Mouse (Mus musculus) lung, postnatal 0 days (tissue): ENCODE results near the gene Tex11. TPM values are rescaled to one million over a fixed set of nuclear protein-coding genes. Genes with fewer than 3 reads are reported as not detected.

Source experiments
- ATAC-seq: fragments of 200-750 bp; cut with Nextera tagmentation; 2 replicates; pipeline ENCODE4 v1.8.0; 2017; ENCODE audit warnings: moderate library complexity
- DNase-seq: peaks from one replicate; pipeline ENCODE4 v3.0.0-alpha.2; 2016; ENCODE audit warnings: low spot score
- H3K27ac ChIP-seq: fragments of 300-500 bp; sonication (generic); 2 replicates; pipeline ENCODE4 v1.5.1; 2014; ENCODE audit warnings: antibody characterized with exemption, mild to moderate bottlenecking, low read length, mixed read lengths
- H3K27me3 ChIP-seq: fragments of 300-500 bp; sonication (generic); replicated peaks from 2 replicates; pipeline ENCODE4 v1.6.1; 2014; ENCODE audit warnings: low read length, mixed read lengths; ENCODE audit not compliant: insufficient read depth
- H3K36me3 ChIP-seq: fragments of 300-500 bp; sonication (generic); 2 replicates; pipeline ENCODE4 v1.6.1; 2014; ENCODE audit warnings: low read length, mixed read lengths; ENCODE audit not compliant: insufficient read depth
- H3K4me1 ChIP-seq: fragments of 300-500 bp; sonication (generic); 2 replicates; pipeline ENCODE4 v1.6.1; 2014; ENCODE audit warnings: antibody characterized with exemption, low read depth, low read length, mixed read lengths; ENCODE audit not compliant: insufficient read depth
- H3K4me2 ChIP-seq: fragments of 300-500 bp; sonication (generic); replicated peaks from 2 replicates; pipeline ENCODE4 v1.6.1; 2014; ENCODE audit warnings: low read depth, mild to moderate bottlenecking, low read length, moderate library complexity, mixed read lengths
- H3K4me3 ChIP-seq: fragments of 300-500 bp; sonication (generic); 2 replicates; pipeline ENCODE4 v1.5.1; 2014; ENCODE audit warnings: low read depth, low read length
- H3K9ac ChIP-seq: fragments of 300-500 bp; sonication (generic); replicated peaks from 2 replicates; pipeline ENCODE4 v1.6.1; 2014; ENCODE audit warnings: low read depth, mild to moderate bottlenecking
- H3K9me3 ChIP-seq: fragments of 300-500 bp; sonication (generic); 2 replicates; pipeline ENCODE4 v1.6.1; 2016; ENCODE audit warnings: low read length, mixed read lengths
- CTCF ChIP-seq: IDR thresholded peaks from 2 replicates; pipeline ENCODE4 v1.5.1; 2016; ENCODE audit warnings: antibody characterized with exemption, mild to moderate bottlenecking
- EP300 ChIP-seq: IDR thresholded peaks from 2 replicates; pipeline ENCODE4 v1.6.1; 2016; ENCODE audit warnings: antibody characterized with exemption, mild to moderate bottlenecking, control low read depth
- WGBS: fragments of 180-500 bp; shearing (Covaris S2); extraction: QIAGEN DNeasy Blood & Tissue Kit; methylation state at CpG from one replicate; pipeline ENCODE4 v1.1.7; 2014; 5-methylcytosine and 5-hydroxymethylcytosine counted together
- polyA plus RNA-seq: library from polyadenylated mRNA; unstranded; fragments of >200 nt; fragmentation: Nextera tagmentation; extraction: Ambion mirVana; gene quantifications from 2 replicates; pipeline ENCODE4 v1.2.1, GENCODE M21; 2015

Gene Tex11
- polyA plus RNA-seq, 1 experiment from 2014 or later: 0.14 TPM

DNA sequence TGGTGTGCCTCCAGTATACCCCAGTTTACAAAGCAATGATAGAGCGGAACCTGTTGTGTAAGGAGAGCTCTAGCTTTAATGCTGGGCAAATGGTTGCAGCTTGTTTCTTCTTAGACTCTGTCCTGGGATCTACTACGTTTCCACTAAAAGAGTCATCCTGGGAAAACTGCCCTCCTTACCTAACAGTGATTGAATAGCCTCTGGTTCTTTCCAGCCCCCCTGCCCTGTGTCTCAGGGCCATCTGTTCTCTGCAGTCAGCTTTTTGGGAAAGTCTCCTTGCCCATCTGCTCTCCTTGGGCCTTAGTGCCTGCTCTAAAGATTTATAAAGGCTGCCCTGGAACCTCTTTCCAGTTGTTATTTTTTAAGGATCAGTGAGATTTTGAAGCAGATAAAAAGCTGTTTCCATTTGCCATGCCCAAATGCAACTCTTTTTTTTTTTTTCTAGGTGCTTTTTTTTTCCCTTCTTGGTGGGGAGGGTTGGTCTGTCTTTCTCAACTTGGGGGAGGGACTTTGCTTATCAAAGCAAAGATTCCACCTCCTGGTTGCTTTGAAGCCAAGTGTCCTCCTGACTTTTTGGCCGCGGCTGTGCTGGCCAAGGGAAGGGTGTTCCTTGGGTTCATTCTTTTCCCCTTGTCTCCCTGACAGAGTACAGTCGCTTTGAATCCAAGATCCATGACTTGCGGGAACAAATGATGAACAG lies 263.3 kb downstream of the Tex11 start:
- H3K4me1 ChIP-seq: no peaks in the 10 kb centered on the region
- no peak overlapping the region for H3K9ac ChIP-seq
- DNase-seq (no peak), ATAC-seq (no peak)
- no peaks in the 10 kb centered on the region for H3K27me3 ChIP-seq
- no peak overlapping the region for H3K27ac ChIP-seq
- no peak overlapping the region for H3K4me3 ChIP-seq
- WGBS: 55% methylated on average over 6 of the region's 6 CpGs
- H3K4me2 ChIP-seq: no peak overlapping the region
- no peaks in the 10 kb centered on the region for H3K36me3 ChIP-seq
- TF ChIP-seq CTCF: no peak
- TF ChIP-seq EP300: no peak
- H3K9me3 ChIP-seq: no peaks in the 10 kb centered on the region

DNA sequence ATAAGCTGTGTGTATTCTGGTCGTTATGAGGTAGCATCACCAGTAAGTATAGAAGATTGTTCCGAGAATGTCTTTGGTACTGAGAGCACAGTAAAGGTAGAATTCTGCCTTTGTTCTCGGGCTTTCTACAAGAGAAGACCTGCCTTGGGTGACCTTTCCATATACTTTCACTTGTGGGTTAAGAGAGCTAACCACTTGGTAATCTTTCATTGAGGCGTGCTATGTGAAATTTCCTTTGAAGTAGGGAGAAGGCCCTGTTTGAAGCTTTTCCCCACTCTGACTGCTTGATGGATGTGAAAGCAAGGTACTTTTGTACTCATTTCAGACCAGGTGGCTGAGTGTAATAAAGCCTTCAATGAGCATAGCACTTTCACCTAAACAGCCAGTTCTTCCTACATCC lies 270.1 kb downstream of the Tex11 start:
- ATAC-seq (no peak), DNase-seq (no peak)
- H3K27ac ChIP-seq: no peak overlapping the region
- H3K4me2 ChIP-seq: no peak overlapping the region
- no peak overlapping the region for H3K9ac ChIP-seq
- TF ChIP-seq CTCF: no peak
- no peak for TF ChIP-seq EP300
- H3K4me1 ChIP-seq: no peaks in the 10 kb centered on the region
- no peaks in the 10 kb centered on the region for H3K36me3 ChIP-seq
- 69% methylated on average over 4 of the region's 4 CpGs for WGBS
- no peaks in the 10 kb centered on the region for H3K9me3 ChIP-seq
- H3K27me3 ChIP-seq: no peaks in the 10 kb centered on the region
- H3K4me3 ChIP-seq: no peak overlapping the region

Other genes starting within 250 kb of the Tex11 start
- gene Slc7a3, start 26.4 kb upstream of the Tex11 start, polyA plus RNA-seq: 0.19 and 0.29 TPM in 2 replicates
- gene Snx12, start 162.9 kb upstream of the Tex11 start, polyA plus RNA-seq: 30.7 and 35.4 TPM in 2 replicates
- gene Foxo4, start 194.9 kb upstream of the Tex11 start, polyA plus RNA-seq: 2.9 and 3.1 TPM in 2 replicates
- gene Gm614, start 204.3 kb upstream of the Tex11 start, polyA plus RNA-seq: 0.25 and 0.27 TPM in 2 replicates
- 58.3 and 59.1 TPM in 2 replicates for gene Il2rg, start 208.6 kb upstream of the Tex11 start, polyA plus RNA-seq
- not detected in 2 replicates for gene Gm20489, start 209.4 kb upstream of the Tex11 start, polyA plus RNA-seq
- gene Med12, start 214.4 kb upstream of the Tex11 start, polyA plus RNA-seq: 19.8 and 20.6 TPM in 2 replicates
- gene Nlgn3, start 239.5 kb upstream of the Tex11 start, polyA plus RNA-seq: 0.25 and 0.29 TPM in 2 replicates